Mouse (Mus musculus) forebrain, embryonic 16.5 days (tissue): ENCODE results near the gene Dlgap4. TPM values are rescaled to one million over a fixed set of nuclear protein-coding genes. Genes with fewer than 3 reads are reported as not detected.

Source experiments
- ATAC-seq: fragments of 200-750 bp; cut with Nextera tagmentation; 2 replicates; pipeline ENCODE4 v1.8.0; 2017; ENCODE audit warnings: mild to moderate bottlenecking, moderate library complexity
- H3K27ac ChIP-seq: fragments of 300-500 bp; sonication (generic); 2 replicates; pipeline ENCODE4 v1.5.1; 2014; ENCODE audit warnings: low read length, control low read depth
- H3K27me3 ChIP-seq: fragments of 300-500 bp; sonication (generic); replicated peaks from 2 replicates; pipeline ENCODE4 v1.6.1; 2014; ENCODE audit warnings: low read length; ENCODE audit not compliant: control insufficient read depth, insufficient read depth
- H3K36me3 ChIP-seq: fragments of 300-500 bp; sonication (generic); 2 replicates; pipeline ENCODE4 v1.6.1; 2014; ENCODE audit not compliant: control insufficient read depth, insufficient read depth
- H3K4me1 ChIP-seq: fragments of 300-500 bp; sonication (generic); replicated peaks from 2 replicates; pipeline ENCODE4 v1.6.1; 2014; ENCODE audit warnings: low read length; ENCODE audit not compliant: control insufficient read depth, insufficient read depth
- H3K4me2 ChIP-seq: fragments of 300-500 bp; sonication (generic); 2 replicates; pipeline ENCODE4 v1.6.1; 2014; ENCODE audit warnings: mild to moderate bottlenecking, low read length, control low read depth
- H3K4me3 ChIP-seq: fragments of 300-500 bp; sonication (generic); replicated peaks from 2 replicates; pipeline ENCODE4 v1.5.1; 2014; ENCODE audit warnings: mild to moderate bottlenecking, low read length, control low read depth
- H3K9ac ChIP-seq: fragments of 300-500 bp; sonication (generic); replicated peaks from 2 replicates; pipeline ENCODE4 v1.6.1; 2014; ENCODE audit warnings: low read depth, low read length, control low read depth
- H3K9me3 ChIP-seq: fragments of 300-500 bp; sonication (generic); 2 replicates; pipeline ENCODE4 v1.6.1; 2016; ENCODE audit warnings: low read length; ENCODE audit not compliant: control insufficient read depth
- WGBS: fragments of 180-500 bp; shearing (Covaris S2); extraction: QIAGEN DNeasy Blood & Tissue Kit; methylation state at CpG from one replicate; pipeline ENCODE4 v1.1.7; 2014; 5-methylcytosine and 5-hydroxymethylcytosine counted together
- polyA plus RNA-seq: library from polyadenylated mRNA; unstranded; fragments of >200 nt; fragmentation: Nextera tagmentation; extraction: Ambion mirVana; gene quantifications from 2 replicates; pipeline ENCODE4 v1.2.1, GENCODE M21; 2015

Gene Dlgap4
- polyA plus RNA-seq, 1 experiment from 2014 or later = 361 TPM

DNA sequence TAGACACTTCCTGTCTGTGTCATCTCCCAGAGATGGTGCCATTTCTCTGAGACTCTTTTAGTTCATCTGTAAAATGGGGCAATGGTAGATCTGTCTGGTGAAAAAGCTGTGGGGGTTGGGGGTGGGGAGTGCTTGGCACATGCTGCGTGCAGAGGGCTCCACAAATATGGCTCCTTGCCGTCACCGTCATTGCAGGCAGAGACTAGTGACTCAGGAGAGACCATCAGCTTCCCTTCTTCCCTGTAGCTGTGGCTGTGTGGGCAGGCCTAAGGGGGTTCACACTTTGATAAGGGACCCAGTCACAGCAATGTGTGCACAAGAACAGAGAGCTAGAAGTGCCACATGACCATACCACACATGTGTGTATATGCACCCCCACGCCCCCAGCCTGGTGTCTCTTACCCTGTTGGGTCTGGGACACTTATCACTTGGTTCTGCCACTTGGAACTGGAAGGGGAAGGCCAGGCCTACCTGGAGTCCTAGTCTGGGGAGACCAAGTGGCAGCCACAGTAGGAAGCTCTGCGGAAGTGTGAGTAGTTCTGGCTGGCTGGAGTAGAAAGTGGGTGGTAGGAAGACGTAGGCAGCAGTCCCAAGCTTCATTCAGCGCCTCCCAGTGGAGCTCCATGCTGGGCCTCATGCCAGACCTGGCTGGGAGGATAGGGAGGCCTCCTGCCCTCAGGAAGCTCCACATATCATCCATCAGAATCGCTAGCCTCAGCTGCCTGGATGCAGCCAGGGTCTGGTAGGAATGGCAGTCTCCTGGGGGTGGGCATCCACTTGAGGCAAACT lies 60.6 kb downstream of the Dlgap4 start:
- Histone ChIP-seq H3K36me3 (no peaks in the 10 kb centered on the region), H3K9me3 (no peaks in the 10 kb centered on the region), H3K4me3 (no peak overlapping the region), H3K4me2 (no peak overlapping the region), H3K27me3 (no peaks in the 10 kb centered on the region), H3K4me1 (peaks cover 22% of the 10 kb centered on the region), H3K9ac (no peak overlapping the region), H3K27ac (peak overlapping the region; percentile 46)
- WGBS = 69% methylated on average over 8 of the region's 8 CpGs
- peak; percentile 34 for ATAC-seq

DNA sequence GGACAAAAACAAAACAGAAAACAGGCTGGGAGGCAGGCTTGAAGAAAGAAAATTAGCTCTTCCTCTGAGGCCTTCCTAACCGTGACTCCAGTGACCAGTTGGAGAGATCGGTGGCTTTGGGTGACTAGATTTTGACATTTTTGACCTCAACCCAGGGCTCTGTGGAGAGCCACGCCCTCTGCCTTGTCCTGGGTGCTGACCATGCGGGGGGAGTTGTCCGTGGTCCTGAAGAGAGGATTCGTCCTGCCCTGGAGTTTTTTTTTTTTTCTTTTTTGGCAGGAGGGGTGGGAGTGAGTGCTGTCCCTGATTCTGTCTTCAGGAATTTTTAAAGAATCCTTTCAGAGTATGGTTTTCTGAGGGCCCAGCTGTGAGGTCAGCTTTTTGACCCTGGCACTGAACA lies 63.4 kb downstream of the Dlgap4 start:
- H3K36me3 ChIP-seq = no peaks in the 10 kb centered on the region
- no peak overlapping the region for H3K4me2 ChIP-seq
- no peaks in the 10 kb centered on the region for H3K27me3 ChIP-seq
- no peak overlapping the region for H3K9ac ChIP-seq
- no peak overlapping the region for H3K4me3 ChIP-seq
- peaks cover 29% of the 10 kb centered on the region for H3K4me1 ChIP-seq
- ATAC-seq = no peak
- H3K9me3 ChIP-seq = no peaks in the 10 kb centered on the region
- 16% methylated on average over 6 of the region's 6 CpGs for WGBS
- no peak overlapping the region for H3K27ac ChIP-seq

- H3K36me3 ChIP-seq = no peaks in the 10 kb centered on the region
- no peak overlapping the region for H3K27ac ChIP-seq
- H3K4me1 ChIP-seq = peaks cover 20% of the 10 kb centered on the region
- no peaks in the 10 kb centered on the region for H3K9me3 ChIP-seq
- WGBS = 75% methylated on average over 4 of the region's 4 CpGs
- H3K9ac ChIP-seq = no peak overlapping the region
- H3K4me2 ChIP-seq = no peak overlapping the region
- no peaks in the 10 kb centered on the region for H3K27me3 ChIP-seq
- no peak overlapping the region for H3K4me3 ChIP-seq
- no peak for ATAC-seq
Observed at GRCm38 (mm10) chr2:156678112-156678511, 64.6 kb downstream of the Dlgap4 start.

- ATAC-seq = no peak; the same call in 1 of the 2 replicates
- Histone ChIP-seq H3K36me3 (no peaks in the 10 kb centered on the region), H3K27me3 (no peaks in the 10 kb centered on the region), H3K9ac (no peak overlapping the region), H3K4me2 (no peak overlapping the region), H3K4me1 (peaks cover 10% of the 10 kb centered on the region), H3K27ac (no peak overlapping the region), H3K9me3 (no peaks in the 10 kb centered on the region), H3K4me3 (no peak overlapping the region)
- WGBS = 46% methylated on average over 12 of the region's 12 CpGs
Observed at GRCm38 (mm10) chr2:156682965-156683364, 69.5 kb downstream of the Dlgap4 start.

GRCm38 (mm10) chr2:156685999-156686398 lies 72.5 kb downstream of the Dlgap4 start:
- Histone ChIP-seq H3K27ac (no peak overlapping the region), H3K9ac (no peak overlapping the region), H3K9me3 (no peaks in the 10 kb centered on the region), H3K27me3 (no peaks in the 10 kb centered on the region), H3K4me1 (peaks cover 12% of the 10 kb centered on the region), H3K4me2 (no peak overlapping the region), H3K36me3 (no peaks in the 10 kb centered on the region), H3K4me3 (no peak overlapping the region)
- no peak for ATAC-seq
- WGBS = 86% methylated on average over 14 of the region's 14 CpGs

GRCm38 (mm10) chr2:156686754-156687153 lies 73.2 kb downstream of the Dlgap4 start:
- H3K4me1 ChIP-seq = peaks cover 12% of the 10 kb centered on the region
- H3K9me3 ChIP-seq = no peaks in the 10 kb centered on the region
- no peak overlapping the region for H3K4me2 ChIP-seq
- no peaks in the 10 kb centered on the region for H3K27me3 ChIP-seq
- 79% methylated on average over 4 of the region's 4 CpGs for WGBS
- ATAC-seq = no peak
- no peak overlapping the region for H3K27ac ChIP-seq
- H3K4me3 ChIP-seq = no peak overlapping the region
- no peaks in the 10 kb centered on the region for H3K36me3 ChIP-seq
- H3K9ac ChIP-seq = no peak overlapping the region

DNA sequence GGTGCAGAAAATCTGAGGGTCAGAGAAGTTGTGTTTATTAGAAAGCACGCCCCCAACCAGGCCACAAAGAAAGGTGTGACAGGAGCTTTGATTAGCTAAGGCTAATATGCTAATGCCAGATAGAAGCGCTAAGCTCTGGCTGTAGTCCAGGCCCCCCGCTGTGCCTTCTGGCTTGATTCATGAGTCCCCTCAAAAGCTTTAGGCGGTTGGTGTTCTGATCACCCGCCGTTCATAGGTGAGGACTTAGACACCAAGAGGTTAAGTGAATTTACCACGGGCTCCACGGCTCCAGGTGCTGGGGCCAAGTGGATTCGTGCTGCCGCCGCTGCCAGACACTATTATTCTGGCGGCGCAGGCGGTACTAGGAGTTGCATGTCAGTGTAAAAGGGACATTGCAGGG lies 75.1 kb downstream of the Dlgap4 start:
- H3K4me1 ChIP-seq = peaks cover 16% of the 10 kb centered on the region
- H3K4me2 ChIP-seq = peak overlapping the region; percentile 38
- no peak for ATAC-seq
- no peaks in the 10 kb centered on the region for H3K36me3 ChIP-seq
- H3K9me3 ChIP-seq = no peaks in the 10 kb centered on the region
- H3K9ac ChIP-seq = 0 out of 2 replicates have a peak overlapping the region, but pooled peaks have one; percentile 29
- 0 out of 2 replicates have a peak overlapping the region, but pooled peaks have one; percentile 2 for H3K4me3 ChIP-seq
- no peaks in the 10 kb centered on the region for H3K27me3 ChIP-seq
- WGBS = 2% methylated on average over 14 of the region's 14 CpGs
- H3K27ac ChIP-seq = no peak overlapping the region

DNA sequence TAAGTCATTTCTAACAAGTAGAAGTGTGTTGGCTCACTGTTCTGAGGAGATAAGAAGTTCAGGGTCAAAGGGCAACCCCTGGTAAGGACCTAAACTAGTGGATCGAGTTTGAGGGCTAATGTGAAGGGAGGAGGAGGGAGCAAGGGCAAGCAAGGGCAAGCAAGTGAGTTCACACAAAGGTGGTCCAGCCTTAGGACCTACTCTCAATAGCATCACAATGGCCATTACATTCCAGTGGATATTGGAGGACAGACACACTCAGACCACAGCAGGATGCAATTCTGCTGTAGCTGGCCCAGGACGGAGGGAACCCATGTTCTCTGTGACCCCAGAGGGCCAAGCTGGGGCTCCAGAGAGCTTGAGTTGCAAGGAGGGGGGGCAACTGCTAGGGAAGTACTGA lies 77.3 kb downstream of the Dlgap4 start:
- no peak overlapping the region for H3K27ac ChIP-seq
- peaks cover 16% of the 10 kb centered on the region for H3K4me1 ChIP-seq
- H3K36me3 ChIP-seq = no peaks in the 10 kb centered on the region
- no peak overlapping the region for H3K4me2 ChIP-seq
- no peaks in the 10 kb centered on the region for H3K9me3 ChIP-seq
- no peak overlapping the region for H3K9ac ChIP-seq
- H3K27me3 ChIP-seq = no peaks in the 10 kb centered on the region
- H3K4me3 ChIP-seq = no peak overlapping the region
- no peak for ATAC-seq
- 33% methylated on average over 2 of the region's 2 CpGs for WGBS

DNA sequence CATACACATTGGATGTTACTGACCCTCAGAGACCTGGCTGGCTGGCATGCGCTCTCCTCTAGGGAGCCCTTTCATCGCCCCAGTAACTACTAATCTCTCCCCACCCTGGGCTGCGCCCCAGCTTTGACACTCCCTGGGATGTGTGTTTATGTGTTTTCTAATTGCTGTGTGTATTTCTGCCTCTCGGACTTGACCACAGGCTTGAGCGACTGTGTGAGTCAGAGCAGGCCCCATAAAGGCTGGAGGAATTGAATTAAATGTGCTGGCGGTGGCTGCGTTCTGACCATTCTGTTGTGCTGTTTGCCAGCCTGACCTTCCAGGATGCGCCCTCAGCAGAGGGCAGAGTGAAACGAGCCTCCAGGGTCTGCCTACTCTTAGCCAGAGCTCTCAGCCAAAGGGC lies 78.2 kb downstream of the Dlgap4 start:
- Histone ChIP-seq H3K4me3 (no peak overlapping the region), H3K4me1 (peaks cover 16% of the 10 kb centered on the region), H3K27ac (no peak overlapping the region), H3K27me3 (no peaks in the 10 kb centered on the region), H3K36me3 (no peaks in the 10 kb centered on the region), H3K9ac (no peak overlapping the region), H3K9me3 (no peaks in the 10 kb centered on the region), H3K4me2 (no peak overlapping the region)
- WGBS = 58% methylated on average over 9 of the region's 9 CpGs
- ATAC-seq = no peak
